Mouse (Mus musculus) lung, embryonic 15.5 days (tissue): ENCODE measurements at regions not wholly inside any gene's neighbourhood (a gene's known extent, or its start where the extent isn't known, plus 50 kb on each side); places are given as distances from the start of the nearest gene placed in this dataset.
"Not testable (repeated sequence)": the region's sequence is repeated elsewhere in the genome, so short reads cannot be mapped to it uniquely, and the experiment has no call there.

Experiments
- ATAC-seq: fragments of 200-750 bp; cut with Nextera tagmentation; 2 replicates; pipeline ENCODE4 v1.8.0; 2017; ENCODE audit warnings: moderate number of reproducible peaks, borderline replicate concordance; ENCODE audit not compliant: low FRiP score, low TSS enrichment; ENCODE audit errors: extremely low read depth
- H3K27ac ChIP-seq: fragments of 300-500 bp; sonication (generic); 2 replicates; pipeline ENCODE4 v1.5.1; 2015; ENCODE audit warnings: moderate library complexity, mild to moderate bottlenecking, inconsistent platforms
- H3K27me3 ChIP-seq: fragments of 300-500 bp; sonication (generic); 2 replicates; pipeline ENCODE4 v1.6.1; 2015; ENCODE audit warnings: inconsistent platforms
- H3K36me3 ChIP-seq: fragments of 300-500 bp; sonication (generic); 2 replicates; pipeline ENCODE4 v1.6.1; 2015; ENCODE audit warnings: inconsistent platforms
- H3K4me1 ChIP-seq: fragments of 300-500 bp; sonication (generic); 2 replicates; pipeline ENCODE4 v1.6.1; 2015; ENCODE audit warnings: inconsistent platforms
- H3K4me2 ChIP-seq: fragments of 300-500 bp; sonication (generic); 2 replicates; pipeline ENCODE4 v1.6.1; 2015; ENCODE audit warnings: inconsistent platforms, mild to moderate bottlenecking, moderate library complexity
- H3K4me3 ChIP-seq: fragments of 300-500 bp; sonication (generic); 2 replicates; pipeline ENCODE4 v1.5.1; 2015; ENCODE audit warnings: mild to moderate bottlenecking, inconsistent platforms
- H3K9ac ChIP-seq: fragments of 300-500 bp; sonication (generic); 2 replicates; pipeline ENCODE4 v1.6.1; 2015; ENCODE audit warnings: inconsistent platforms
- H3K9me3 ChIP-seq: fragments of 300-500 bp; sonication (generic); 2 replicates; pipeline ENCODE4 v1.6.1; 2016; ENCODE audit warnings: inconsistent platforms
- WGBS: fragments of 180-500 bp; shearing (Covaris S2); methylation state at CpG from one replicate; pipeline ENCODE4 v1.1.7; 2015; 5-methylcytosine and 5-hydroxymethylcytosine counted together

DNA sequence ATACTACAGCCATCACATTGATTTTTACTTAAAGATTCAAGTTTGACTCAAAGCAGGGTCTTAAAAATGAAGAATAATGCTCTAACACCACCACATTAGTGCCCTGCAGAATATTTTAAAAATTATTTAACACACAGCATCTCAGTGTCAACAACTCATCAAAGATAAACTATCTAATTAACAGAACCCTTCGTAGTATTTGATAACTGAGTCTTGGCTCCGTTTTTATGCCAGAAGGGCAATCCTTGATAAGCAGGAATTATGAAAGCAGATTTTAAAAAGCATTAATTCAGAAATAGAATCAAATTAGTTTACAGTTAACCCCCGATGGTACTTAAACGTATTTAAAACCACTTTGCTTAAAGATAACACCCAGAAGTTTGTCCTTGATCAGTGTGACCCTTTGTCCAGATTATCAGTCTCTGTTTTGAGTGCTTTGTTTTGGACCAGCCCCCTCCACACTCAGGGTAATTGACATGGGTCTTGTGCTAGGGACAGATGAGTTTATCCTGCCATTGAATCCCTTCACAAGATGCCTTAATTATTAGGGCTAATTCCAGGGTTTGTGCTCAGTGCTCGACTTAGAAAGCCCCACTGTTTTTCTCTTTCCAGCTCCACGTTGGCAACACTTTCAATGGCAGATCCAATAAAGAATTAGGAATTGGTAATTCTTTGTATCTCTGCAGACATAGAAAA is 69.4 kb upstream of the Dph6 start:
- no peaks in the 10 kb centered on the region for H3K4me1 ChIP-seq
- 49% methylated on average over 6 of the region's 6 CpGs for WGBS
- no peak overlapping the region for H3K4me2 ChIP-seq
- no peak overlapping the region for H3K27ac ChIP-seq
- H3K9me3 ChIP-seq = no peaks in the 10 kb centered on the region
- ATAC-seq = no peak
- no peak overlapping the region for H3K9ac ChIP-seq
- H3K27me3 ChIP-seq = no peaks in the 10 kb centered on the region
- H3K36me3 ChIP-seq = no peaks in the 10 kb centered on the region
- H3K4me3 ChIP-seq = no peak overlapping the region

DNA sequence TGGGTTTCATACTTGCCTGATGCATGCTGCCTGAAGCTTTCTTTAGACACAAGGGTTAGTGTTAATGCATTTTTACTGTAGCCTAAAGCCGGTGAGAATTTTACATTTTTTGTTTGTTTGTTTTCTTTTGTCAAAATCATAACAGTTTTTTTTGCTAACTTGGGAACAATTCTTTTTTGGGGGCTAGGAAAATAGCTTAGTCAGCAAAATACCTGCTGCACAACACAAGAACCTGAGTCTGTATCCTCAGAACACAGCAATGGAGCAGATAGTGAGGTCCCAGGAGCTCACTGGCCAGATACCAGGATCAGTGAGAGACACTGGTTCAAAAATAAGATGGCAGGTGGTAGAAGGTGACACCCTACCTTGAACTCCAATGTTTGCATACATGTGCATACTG is 72.4 kb upstream of the Dph6 start:
- Histone ChIP-seq H3K9me3 (no peaks in the 10 kb centered on the region), H3K27me3 (no peaks in the 10 kb centered on the region), H3K4me3 (no peak overlapping the region), H3K36me3 (no peaks in the 10 kb centered on the region), H3K9ac (no peak overlapping the region), H3K4me2 (no peak overlapping the region), H3K27ac (no peak overlapping the region), H3K4me1 (no peaks in the 10 kb centered on the region)
- no peak for ATAC-seq
- WGBS = 82% methylated on average over 1 of the region's 1 CpGs

DNA sequence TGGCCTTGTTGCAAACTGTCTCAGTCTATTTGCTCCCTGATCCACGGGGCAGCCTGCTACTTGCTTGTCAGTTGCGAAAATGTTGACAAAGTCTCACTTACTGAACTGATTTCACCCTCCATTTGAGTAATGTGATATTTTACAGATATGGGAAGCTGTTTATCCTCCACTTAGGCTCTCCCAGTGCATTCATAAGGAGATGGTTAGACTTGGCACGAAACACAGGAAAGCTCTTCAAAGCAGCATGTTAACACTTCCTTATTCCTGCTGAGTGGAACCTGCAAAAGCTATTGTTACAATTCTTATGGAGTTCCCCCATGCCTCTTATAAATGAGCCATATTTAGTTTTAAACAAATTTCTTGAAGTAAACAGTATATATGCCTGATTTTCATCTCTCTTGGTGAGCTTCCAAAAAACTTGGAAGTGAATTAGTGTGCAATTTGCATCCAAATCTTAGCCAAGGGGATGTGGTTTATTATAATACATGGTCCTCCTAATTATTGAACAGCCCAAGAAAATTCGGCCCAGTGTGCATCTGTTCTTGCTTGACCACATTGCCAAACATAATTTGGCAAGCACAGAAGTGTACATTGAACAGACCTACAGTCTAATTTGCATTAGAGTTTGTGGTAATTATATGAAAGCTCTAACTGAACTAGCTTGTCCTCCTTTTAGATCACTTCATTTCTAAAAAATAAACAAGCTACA is 80.3 kb upstream of the Dph6 start:
- Histone ChIP-seq H3K27me3 (no peaks in the 10 kb centered on the region), H3K9ac (no peak overlapping the region), H3K4me2 (no peak overlapping the region), H3K4me3 (no peak overlapping the region), H3K9me3 (no peaks in the 10 kb centered on the region), H3K36me3 (no peaks in the 10 kb centered on the region), H3K27ac (no peak overlapping the region), H3K4me1 (peaks cover 8% of the 10 kb centered on the region)
- 24% methylated on average over 4 of the region's 4 CpGs for WGBS
- no peak for ATAC-seq

DNA sequence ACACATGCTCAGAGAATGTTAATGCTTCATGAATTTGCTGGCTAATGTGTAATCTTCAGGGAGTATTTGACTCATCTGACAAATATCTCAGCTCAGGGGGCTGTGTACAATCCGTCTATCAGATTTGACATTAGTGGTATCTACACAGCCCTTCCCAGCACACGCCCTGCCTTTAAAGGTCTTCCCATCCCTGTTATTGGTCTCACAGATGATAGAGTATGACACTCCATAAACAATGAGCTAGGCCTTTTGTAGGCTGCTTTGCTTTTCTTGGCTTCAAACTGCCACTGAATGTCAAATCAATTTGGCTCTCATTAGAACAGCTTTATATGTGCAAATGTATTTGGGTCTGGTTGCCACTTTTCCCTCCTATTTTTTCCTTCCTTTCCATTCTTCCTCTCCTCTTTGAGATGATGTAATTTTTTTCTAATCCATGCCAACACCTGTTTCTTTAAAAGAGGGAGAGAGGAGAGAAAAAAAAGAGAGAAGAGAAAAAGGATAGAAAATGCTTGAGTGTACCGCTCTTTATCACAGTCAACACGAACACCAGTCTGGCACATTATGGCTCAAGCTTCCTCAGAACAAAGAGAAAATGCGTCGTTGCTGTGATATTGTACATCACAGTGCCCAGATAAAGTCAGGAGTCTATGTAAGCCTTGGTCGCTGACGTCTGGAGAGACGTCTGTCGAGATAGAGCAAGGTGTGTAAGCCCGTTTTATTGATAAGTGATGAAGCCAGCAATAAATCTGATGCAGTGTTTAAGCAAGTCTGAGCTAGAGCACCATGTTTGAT is 84.9 kb upstream of the Dph6 start:
- no peak overlapping the region for H3K27ac ChIP-seq
- H3K4me2 ChIP-seq = no peak overlapping the region
- H3K27me3 ChIP-seq = no peaks in the 10 kb centered on the region
- H3K9me3 ChIP-seq = no peaks in the 10 kb centered on the region
- ATAC-seq = no peak
- H3K4me1 ChIP-seq = peaks cover 6% of the 10 kb centered on the region
- H3K36me3 ChIP-seq = no peaks in the 10 kb centered on the region
- 54% methylated on average over 11 of the region's 11 CpGs for WGBS
- H3K9ac ChIP-seq = no peak overlapping the region
- no peak overlapping the region for H3K4me3 ChIP-seq

DNA sequence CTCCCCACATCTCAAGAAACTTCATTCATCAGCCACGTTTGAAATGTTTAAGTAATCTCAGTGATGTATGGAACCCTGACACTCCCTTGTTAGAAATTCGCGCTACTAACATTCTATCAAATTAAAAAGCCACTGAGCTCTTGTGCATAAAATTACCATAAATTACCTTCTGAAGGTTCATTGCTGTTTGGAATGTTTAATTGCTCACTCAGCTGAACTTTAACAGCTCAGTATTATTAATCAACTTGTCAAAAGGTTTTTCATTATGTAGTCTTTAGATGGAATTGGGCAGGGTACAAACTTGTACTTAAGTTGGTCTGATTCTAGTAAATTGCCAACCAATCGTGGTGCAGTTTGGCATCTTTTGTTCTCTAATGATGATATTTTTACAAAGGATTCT is 108.5 kb upstream of the Dph6 start:
- WGBS = 61% methylated on average over 4 of the region's 4 CpGs
- H3K4me3 ChIP-seq = no peak overlapping the region

DNA sequence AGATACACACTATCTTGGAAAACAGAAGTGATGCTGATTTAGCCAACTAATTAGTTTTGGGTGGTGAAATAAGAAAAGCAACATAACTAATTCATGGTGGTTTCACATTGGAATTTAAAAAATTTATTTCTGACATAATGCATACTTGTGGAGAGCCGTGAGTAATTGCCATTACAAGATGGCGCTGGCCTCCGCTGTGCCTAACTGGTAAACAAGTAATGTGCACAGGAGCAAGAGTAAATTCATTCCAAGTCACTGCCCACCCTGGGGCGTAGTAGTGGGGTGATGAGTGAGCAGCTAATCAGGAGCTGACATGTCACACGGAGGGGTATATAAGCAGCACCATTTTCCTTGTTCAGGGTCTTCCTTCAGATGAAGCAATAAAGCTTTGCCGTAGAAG is 119.0 kb upstream of the Dph6 start:
- H3K36me3 ChIP-seq, H3K4me2 ChIP-seq, H3K4me1 ChIP-seq, H3K9ac ChIP-seq, H3K4me3 ChIP-seq, H3K9me3 ChIP-seq, H3K27me3 ChIP-seq, H3K27ac ChIP-seq, ATAC-seq: not testable (repeated sequence)
- WGBS = 79% methylated on average over 6 of the region's 6 CpGs

More for the DNA sequence above, 108.5 kb upstream of the Dph6 start:
- Histone ChIP-seq H3K27me3 (no peaks in the 10 kb centered on the region), H3K4me1 (no peaks in the 10 kb centered on the region), H3K36me3 (no peaks in the 10 kb centered on the region), H3K9ac (no peak overlapping the region), H3K9me3 (no peaks in the 10 kb centered on the region), H3K4me2 (no peak overlapping the region), H3K27ac (no peak overlapping the region)
- no peak for ATAC-seq

DNA sequence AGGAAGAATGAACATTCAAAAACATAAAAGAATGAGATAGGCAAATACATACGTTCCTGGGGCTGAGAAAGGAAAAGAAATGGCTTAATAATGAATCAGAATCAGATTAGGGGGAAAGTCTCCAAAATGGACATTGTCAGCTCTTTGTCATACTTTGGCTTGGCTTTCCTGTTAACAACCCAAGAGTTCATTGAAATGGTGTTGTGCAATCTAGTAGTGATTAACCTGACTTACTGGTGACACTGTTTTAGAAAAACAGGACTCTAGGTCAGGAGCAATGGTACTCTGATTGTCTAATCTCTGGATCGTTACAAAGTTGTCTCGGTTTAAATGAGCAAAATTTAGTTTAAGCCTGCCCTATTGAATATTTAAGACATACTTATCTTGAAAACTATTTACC is 119.5 kb upstream of the Dph6 start:
- Histone ChIP-seq H3K4me1 (0 out of 2 replicates have a peak, but pooled peaks cover 8% of the 10 kb centered on the region), H3K27ac (no peak overlapping the region), H3K4me2 (no peak overlapping the region), H3K27me3 (no peaks in the 10 kb centered on the region), H3K4me3 (no peak overlapping the region), H3K36me3 (no peaks in the 10 kb centered on the region), H3K9ac (no peak overlapping the region), H3K9me3 (no peaks in the 10 kb centered on the region)
- ATAC-seq = no peak
- 88% methylated on average over 3 of the region's 3 CpGs for WGBS

DNA sequence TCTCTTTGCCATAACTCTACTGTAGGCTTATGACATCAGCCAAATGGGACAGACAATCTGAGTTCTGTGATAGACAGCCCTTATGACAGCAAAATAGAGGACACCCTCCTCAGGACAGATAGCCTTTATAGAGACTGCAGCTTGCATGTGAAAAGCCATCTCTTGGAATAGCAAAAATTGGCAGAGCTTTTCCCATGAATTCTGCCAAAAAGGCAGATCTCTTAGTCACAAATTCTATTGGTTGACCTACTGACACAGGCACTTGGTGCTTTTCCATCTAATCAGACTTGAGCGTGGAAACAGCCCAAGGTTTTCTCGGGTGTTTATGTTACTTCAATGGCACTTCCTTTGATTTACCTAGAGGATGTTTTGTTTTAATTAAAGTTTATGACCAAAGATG is 120.8 kb upstream of the Dph6 start:
- Histone ChIP-seq H3K9me3 (no peaks in the 10 kb centered on the region), H3K4me3 (no peak overlapping the region), H3K4me2 (no peak overlapping the region), H3K9ac (no peak overlapping the region), H3K36me3 (no peaks in the 10 kb centered on the region), H3K27ac (no peak overlapping the region), H3K27me3 (no peaks in the 10 kb centered on the region), H3K4me1 (0 out of 2 replicates have a peak, but pooled peaks cover 8% of the 10 kb centered on the region)
- no peak for ATAC-seq
- 27% methylated on average over 2 of the region's 2 CpGs for WGBS

DNA sequence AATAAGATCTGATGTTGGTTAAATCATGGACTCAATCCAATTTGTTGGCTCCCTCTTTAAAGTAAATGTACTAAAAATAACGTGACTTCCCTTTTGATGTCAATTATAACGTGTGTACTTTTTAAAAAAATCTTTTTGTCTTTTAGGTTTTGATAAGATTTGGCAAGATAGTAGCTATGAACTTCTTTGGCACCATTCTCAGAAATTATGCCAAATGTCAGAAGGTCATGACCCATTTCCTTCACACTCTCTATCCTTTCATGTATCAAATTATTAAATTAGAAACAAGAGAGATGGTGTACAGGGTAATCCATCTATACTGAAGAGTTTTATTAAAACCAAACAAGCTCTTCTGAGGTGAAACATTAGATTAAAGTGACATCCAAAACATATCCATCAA is 121.4 kb upstream of the Dph6 start:
- H3K4me2 ChIP-seq = no peak overlapping the region
- H3K27me3 ChIP-seq = no peaks in the 10 kb centered on the region
- H3K4me1 ChIP-seq = 0 out of 2 replicates have a peak, but pooled peaks cover 8% of the 10 kb centered on the region
- H3K27ac ChIP-seq = no peak overlapping the region
- no peaks in the 10 kb centered on the region for H3K36me3 ChIP-seq
- H3K4me3 ChIP-seq = no peak overlapping the region
- no peak for ATAC-seq
- no peak overlapping the region for H3K9ac ChIP-seq
- H3K9me3 ChIP-seq = no peaks in the 10 kb centered on the region
- 23% methylated on average over 2 of the region's 2 CpGs for WGBS

DNA sequence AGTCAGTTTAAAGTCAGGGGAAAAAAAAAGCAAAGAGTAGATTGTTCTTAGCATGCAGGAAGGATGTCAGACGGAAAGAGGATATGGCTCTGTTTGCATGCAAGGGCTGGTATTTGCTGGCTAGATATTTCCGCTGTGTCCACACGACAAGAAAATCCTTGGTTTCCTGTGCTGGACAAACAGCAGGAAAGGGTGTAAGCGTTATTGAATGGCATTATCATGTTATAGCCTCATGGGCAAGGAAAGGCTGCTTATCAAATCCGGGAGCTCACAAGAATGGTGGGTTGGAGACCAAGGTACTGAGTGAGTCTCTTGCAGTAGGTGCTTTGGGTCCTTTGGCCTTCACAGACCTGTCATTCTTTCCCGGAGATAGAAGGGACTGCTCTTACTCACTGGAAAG is 127.7 kb upstream of the Dph6 start:
- H3K27ac ChIP-seq = peak overlapping the region; percentile 37; the same call in 1 of the 2 replicates
- H3K9ac ChIP-seq = no peak overlapping the region
- no peaks in the 10 kb centered on the region for H3K27me3 ChIP-seq
- H3K4me1 ChIP-seq = no peaks in the 10 kb centered on the region
- no peak; the same call in 1 of the 2 replicates for ATAC-seq
- no peaks in the 10 kb centered on the region for H3K9me3 ChIP-seq
- H3K4me2 ChIP-seq = no peak overlapping the region
- H3K36me3 ChIP-seq = no peaks in the 10 kb centered on the region
- WGBS = 53% methylated on average over 6 of the region's 6 CpGs
- H3K4me3 ChIP-seq = no peak overlapping the region

DNA sequence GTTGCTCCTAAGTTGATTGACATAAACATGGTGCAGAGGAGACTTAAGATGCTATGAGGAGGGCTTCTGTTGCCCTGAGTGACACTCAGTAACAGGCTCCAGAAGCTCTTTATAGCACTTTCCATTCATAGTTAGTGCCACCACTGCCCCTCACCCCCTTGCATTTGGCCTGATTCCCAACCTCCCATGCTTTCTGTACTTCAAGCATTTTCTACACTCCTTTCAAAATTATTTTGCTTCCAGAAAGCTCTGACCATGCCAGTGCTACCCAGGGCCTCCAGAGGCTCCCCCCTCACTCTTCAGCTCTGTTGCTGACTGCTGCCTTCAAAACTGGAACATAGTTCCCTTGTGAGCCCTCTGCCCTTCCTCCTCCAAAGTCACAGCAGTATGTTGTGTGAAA is 129.4 kb upstream of the Dph6 start:
- H3K4me1 ChIP-seq = no peaks in the 10 kb centered on the region
- no peaks in the 10 kb centered on the region for H3K36me3 ChIP-seq
- H3K27me3 ChIP-seq = no peaks in the 10 kb centered on the region
- no peak overlapping the region for H3K4me2 ChIP-seq
- H3K9ac ChIP-seq = no peak overlapping the region
- no peak for ATAC-seq
- H3K4me3 ChIP-seq = no peak overlapping the region
- no peak overlapping the region for H3K27ac ChIP-seq
- no peaks in the 10 kb centered on the region for H3K9me3 ChIP-seq

DNA sequence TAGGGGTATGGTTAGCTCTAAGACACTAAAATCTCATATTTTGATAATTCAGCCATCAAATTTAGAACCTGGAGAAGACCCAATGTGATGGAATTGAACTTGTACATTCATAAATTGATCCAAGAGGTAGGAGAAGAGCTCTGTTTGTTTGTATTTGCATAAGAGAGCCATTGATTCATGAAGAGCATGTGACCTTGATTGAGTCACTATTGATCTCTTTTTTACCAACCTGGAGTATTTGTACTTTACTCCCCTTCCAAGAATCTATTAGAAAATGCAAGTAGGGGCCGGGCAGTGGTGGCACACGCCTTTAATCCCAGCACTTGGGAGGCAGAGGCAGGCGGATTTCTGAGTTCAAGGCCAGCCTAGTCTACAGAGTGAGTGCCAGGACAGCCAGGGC is 133.5 kb upstream of the Dph6 start:
- no peak overlapping the region for H3K9ac ChIP-seq
- H3K36me3 ChIP-seq = no peaks in the 10 kb centered on the region
- WGBS = 89% methylated on average over 3 of the region's 3 CpGs
- no peak overlapping the region for H3K4me3 ChIP-seq
- ATAC-seq = no peak
- no peak overlapping the region for H3K4me2 ChIP-seq
- H3K27me3 ChIP-seq = no peaks in the 10 kb centered on the region
- H3K27ac ChIP-seq = no peak overlapping the region
- H3K4me1 ChIP-seq = no peaks in the 10 kb centered on the region
- H3K9me3 ChIP-seq = no peaks in the 10 kb centered on the region
